Mouse (Mus musculus) neutrophil, adult 5-6 weeks (primary cell): Measurements from ENCODE around the gene Aym1. TPM values are rescaled to one million over a fixed set of nuclear protein-coding genes. Genes with fewer than 3 reads are reported as not detected.
"Not testable (repeated sequence)": the region's sequence is repeated elsewhere in the genome, so short reads cannot be mapped to it uniquely, and the experiment has no call there.

Experiments
- ATAC-seq: fragments of 151-379, 151-347 bp; 2 replicates; pipeline ENCODE4 v1.8.0; 2017; ENCODE audit warnings: mild to moderate bottlenecking, moderate TSS enrichment; ENCODE audit not compliant: insufficient number of reproducible peaks, poor library complexity, low FRiP score, severe bottlenecking; ENCODE audit errors: extremely low read depth
- total RNA-seq: library from RNA; stranded (forward); fragments of 200-1000 nt; gene quantifications from 2 replicates; pipeline ENCODE4 v1.2.3, GENCODE M21; 2017

Gene Aym1
- total RNA-seq: not detected in 2 replicates

DNA sequence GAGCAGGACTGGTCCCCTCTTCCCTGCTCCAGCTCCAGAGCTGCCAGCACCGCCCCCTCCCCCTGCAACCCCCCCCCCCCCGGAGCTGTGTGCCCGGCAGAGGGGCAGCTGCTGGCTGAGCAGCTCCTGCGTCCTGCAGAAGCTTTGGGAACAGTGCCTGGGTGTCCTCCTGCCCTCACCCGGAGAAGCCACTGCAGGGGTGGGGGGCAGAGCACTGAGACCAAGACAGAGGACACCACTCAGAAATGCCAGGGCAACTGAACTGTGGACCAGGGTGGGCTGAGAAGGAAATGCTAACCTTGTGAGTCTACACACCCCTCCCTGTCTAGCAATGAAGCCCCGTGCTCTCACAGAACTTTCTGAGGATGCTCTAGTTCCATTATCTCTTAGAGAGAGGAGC is at the start of gene Aym1:
TSS of gene Aym1 (plus strand) at position 109 of the 400 bp plus-strand sequence.
- no peak for ATAC-seq

DNA sequence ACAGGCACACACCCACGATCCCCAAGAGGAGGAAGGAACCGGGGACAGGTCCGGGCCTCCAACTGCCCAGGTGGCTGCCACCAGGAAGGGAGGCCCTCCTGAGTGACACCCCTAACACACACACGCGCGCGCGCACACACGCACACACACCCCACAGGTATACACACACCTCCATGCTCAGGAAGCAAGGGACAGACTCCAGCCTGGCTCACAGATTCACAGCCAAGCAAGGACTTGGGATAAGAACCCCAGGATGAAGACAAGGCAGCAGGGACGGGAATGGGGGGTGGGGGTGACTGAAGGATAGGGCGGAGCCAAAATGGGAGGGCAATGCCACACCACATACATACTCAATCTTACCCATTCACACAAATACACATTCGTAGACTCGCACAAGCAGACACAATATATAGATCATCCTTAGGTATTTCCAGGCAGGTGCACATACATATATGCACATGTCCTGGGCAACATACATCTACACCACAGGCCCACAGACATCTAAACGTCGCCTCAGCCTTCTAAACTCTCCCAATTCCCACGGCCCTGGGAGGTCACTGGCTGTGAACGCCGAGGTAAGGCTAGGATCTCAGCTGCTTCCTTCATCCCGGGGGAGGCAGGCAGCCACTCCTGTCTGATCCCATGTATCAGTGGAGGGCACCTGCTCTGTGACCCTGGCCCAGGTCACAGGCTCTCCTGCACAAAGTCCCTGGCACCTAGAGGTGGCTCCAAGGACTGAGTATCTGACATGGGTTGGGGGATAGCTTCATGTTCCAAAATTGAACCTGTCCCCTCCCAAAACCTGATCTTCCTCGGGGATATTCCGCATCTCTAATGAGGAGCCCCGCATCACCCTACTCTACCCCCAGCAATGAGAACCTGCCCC is 47.4 kb upstream of the Aym1 start:
- no peak for ATAC-seq

DNA sequence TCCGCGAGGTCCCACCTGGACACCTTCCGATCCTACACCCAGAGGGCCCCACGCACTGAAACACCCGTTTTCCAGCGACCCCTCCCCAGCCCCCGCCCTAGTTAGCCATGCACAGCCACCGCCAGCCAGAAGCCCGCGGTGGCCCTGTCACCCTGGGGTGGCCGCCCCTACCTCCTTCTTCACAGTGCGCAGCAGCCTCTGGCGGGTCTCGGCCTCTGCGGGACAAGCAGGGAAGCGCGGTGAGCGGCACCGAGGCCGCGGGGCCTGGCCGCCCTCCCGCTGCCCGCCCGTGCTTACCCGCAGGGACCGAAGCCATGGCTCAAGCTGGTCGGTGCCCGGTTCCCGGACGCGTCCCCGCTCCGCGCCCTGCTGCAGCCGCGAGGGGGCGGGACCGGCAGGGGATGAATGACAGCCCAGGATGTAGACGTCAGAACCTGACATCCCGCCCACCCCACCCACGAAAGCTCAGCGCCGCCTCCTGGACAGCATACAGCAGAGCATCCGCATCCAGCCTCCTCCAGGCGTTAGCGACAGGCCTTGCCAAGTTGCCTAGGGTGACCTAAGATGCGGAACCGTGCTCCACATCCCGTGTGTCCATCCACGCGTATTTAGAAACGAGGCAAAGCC is 46.6 kb upstream of the Aym1 start, which contains the start of gene Sgsm1:
TSS of gene Sgsm1 (minus strand) at position 410 of the 627 bp plus-strand sequence.
- ATAC-seq: no peak

DNA sequence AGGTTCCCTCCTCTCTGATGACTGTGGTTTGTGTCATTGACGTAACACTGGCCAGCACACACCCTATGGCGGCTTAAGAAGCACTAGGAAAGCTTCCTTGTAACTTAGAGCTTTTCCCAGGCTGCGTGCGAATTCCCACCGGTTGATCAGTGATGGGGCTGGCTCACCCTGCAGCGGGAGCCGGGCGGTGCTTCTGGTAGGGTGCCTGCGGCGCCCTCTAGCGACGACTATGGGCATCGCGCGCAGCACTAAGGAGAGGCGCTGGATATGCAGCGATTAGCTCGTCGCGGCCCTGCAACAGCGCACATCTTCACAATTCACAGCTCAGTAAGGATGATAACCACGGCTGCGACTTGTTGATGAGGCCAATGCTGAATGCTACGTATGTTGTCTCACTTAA is 43.1 kb upstream of the Aym1 start:
- ATAC-seq: no peak

DNA sequence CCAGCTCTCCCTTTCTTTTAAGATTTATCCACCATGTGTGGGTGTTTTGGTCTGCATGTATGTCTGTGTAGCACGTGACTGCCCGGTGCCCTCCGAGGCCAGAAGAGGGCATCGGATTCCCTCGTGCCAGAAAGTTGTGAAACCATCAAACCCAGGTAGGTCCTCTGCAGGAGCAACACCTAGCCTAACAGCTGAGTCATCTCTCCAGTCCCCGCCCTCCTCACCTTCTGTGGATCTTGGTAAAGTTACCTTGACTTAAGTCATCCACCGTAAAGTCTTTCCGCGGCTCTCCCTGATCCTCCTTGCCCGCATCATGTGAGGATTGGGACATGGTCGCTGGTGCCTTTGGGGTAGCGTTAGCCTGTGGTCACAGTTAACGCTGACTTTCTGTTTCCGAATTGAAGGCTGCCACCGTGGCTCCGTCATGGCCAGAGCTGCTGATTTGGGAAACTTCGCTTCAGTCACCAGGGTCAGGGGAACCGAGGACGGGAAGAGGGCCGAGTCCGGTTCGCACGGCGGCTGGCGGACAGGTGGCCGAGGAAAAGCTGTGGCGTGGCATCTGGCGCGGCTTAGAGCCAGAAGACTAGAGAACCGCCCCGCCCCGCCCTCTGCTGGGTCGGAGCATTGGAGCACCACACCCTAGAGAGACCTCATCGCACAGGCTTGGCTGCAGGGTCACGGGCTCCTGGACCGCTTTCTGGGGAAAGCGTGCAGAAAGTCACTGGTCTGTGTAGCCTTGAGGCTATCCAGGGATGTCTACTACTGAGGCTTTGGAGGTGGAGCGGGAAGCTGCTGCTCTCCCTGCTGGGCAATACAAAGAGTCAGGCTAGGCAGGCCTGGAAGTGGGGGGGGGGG is 33.1 kb upstream of the Aym1 start:
- no peak for ATAC-seq

DNA sequence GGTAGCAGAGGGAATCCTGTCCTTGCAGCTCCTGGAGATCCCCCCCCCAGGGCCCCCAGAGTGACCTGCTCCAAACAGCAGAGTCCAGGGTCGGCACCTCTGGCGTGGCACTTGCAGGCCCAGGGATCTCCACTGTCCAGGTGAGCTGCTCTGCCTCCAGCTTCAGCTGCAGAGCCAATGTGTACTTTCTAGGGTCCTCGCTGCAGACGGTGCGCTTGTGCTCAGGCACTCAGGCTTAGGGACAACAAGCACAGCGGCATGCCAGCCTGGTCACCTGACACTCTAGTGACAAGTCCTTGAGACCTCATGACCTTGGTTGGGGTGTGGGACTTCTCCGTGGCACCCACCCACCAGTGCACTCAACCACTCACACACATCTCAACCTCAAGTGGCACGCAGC is 27.6 kb upstream of the Aym1 start:
- ATAC-seq: no peak

DNA sequence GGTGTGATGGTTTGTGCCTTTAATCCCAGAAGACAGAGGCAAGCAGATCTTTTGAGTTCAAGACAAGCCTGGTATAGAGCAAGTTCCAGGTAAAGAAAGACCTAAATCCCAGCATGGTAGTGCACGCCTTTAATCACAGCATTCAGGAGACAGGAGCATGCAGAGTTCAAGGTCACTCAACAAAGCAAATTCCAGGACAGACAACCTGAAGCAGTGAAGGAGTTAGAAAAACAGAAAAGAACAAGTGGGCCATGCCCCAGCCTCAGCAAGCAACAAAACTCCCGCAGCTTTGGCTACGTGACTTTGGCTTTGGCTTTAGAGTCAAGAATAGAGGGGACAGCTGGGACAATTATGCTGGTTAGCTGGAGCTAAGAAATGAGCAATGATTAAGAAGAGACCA is 26.9 kb upstream of the Aym1 start:
- ATAC-seq: no peak

DNA sequence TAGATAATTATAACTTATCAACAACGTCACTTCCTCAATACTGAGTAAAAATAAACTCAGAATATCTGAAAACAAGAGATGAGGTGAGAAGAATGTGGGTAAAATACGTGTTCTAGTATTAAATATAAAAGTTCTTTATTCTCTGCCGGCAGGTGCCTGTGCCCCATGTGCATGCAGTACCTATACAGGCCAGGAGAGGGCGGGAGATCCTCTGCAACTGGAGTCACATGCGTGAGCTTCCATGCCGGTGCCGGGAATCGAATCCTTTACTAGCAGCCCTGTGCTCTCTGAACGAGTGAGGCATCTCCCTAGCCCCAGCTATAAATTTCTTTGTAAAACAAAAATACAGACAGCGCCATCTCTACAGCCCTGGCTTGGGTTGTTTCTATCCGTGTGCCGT is 24.9 kb upstream of the Aym1 start:
- ATAC-seq: no peak

DNA sequence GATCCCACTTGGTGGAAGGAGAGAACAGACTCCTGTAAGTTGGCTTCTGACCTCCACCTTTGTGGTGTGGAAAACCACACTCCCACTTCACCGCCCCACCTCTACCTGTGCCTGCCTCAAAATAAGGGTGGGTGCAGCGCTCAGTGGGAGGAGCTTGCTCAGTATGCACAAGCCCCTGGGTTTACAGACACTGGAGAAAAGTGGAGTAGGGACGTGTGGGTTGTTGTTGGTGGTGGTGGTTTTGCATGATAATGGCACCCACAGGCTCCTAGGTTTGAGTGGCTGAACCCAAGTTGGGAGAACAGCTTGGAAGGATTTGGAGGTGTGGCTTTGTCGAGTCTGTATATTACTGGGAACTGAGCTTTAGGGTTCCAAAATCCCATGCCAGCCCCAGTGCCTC is 24.2 kb upstream of the Aym1 start:
- no peak for ATAC-seq

DNA sequence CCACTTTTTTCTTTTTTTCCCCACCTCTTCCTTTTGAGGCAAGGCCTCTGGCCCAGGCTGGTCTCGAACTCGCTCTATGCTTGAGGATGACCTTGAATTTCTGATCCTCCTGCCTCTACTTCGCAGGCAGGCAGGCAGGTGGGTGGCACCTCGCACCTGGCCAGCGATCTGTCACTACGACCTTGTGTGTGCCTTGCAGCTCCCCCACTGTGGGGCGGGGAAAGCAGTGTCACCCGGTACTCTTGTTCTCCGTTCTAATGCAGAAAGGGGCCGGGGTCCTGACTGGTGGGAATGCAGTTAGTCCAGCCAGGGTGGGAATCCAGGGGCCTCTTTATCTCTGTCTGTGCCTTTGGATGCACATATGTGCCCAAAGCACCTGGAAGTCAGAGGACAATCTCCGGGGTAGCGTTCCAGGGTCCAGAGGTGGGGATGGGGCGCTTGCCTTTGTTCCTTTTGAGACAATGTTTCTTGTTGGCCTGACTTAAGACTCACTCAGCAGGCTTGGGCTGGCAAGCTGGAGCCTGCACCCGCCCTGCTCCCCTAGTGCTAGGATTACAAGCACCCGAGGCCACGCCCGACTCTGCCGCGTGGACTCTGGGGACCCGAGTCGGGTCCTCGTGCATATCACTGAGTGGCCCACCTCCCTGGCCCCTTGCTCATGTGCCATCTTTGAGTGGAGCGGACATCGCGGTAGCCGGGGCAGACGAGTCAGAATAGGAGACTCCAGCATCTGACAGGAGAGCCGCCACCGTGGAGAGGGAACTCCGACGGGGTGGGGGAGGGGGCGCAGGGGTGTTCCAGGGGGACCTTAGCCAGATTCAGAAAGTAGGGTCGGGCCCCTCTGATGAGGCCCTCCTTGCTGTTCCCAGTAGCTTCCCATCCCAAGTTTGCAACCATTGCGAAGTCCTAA is 22.2 kb upstream of the Aym1 start:
- no peak for ATAC-seq

DNA sequence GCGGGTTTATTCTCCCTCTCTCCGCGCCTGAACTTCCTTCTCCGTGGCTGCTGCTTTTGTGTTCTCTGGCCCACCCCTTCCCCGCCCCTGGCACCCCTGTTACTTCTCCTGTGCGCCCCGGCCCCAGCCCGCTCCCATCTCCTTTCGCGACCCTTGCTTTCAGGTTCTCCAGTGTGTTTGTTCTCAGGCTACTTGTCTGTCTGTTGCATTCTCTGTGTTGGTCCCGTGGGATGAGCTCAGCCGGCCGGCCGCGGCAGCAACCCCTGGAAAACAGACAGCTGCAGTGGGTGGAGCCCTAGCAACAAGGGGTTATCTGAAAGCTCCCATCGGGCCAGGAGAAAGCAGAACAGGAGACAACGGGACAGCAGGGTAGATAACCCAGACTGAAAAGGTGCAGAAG is 21.4 kb upstream of the Aym1 start:
- ATAC-seq: no peak

DNA sequence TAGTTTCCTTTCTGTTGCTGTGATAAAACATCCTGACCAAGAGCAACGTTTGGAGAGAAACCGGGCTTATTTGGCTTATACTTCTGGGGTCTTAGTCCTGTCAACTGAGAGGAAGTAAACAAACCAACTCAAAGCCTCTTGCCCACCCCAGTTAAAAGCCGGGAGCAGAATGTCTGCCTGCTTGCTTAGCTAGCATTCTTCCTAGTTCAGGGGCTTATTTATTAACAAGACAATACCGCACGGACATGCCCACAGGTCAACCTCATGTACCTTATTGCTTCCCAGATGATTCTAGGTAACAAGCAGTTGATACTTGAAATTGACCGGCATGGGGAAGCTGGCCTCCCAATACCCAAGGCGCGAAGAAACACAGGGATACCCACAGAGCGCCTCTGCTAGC is 20.8 kb upstream of the Aym1 start:
- ATAC-seq: no peak

DNA sequence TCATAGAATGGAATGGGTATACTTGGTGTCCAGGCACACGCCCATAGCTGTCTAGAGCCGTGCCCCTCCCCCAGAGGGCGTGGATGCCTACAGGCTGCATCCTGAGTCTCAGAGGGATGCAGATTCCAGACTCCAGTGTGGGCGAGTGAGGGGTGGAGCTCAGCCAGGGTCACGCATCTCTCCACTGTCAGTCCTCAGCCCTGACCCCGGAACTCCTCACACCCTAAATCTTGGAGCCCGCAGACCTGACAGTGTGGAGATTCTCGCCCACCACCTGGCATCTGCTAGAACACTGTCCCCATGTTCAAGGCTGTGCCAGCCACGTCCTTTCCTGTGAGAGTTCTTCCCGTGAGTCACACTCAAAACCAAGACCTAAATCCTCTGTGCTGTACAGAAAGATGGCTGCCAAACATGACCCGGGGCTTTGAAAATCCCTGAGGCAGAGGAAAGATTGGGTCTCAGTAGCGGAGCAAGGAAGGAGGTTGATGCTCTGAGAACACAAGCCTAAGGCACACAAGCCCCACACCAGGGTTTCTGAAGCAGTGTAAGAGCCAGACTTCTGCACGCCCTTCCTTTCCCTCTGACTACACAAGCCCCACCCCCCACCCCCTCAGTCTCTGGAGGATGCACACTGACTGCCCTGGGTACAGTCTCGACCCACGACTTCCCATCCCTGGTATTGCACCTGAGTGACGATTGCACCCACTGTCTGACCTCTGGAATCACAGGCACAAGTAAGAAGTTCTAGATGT is 12.3 kb upstream of the Aym1 start:
- ATAC-seq: no peak

DNA sequence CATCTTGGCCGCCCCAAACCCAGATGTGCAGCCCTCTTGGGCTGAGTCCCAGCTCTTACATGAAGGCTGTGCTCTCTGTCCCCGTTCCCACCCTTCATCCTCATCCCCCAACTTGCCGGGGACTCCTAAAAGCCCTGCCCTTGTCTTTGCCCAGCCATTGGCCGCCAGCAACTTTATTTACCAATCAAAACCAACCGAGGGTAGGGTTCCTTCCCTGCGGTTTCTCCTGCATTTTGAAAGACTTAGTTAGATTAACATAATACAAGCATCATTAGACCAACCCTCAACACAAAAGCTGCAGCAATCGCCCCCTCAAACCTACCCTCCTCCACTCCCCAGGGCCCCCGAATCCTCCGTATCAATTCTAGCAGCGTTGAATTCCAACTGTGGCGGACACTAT is 11.3 kb upstream of the Aym1 start:
- ATAC-seq: no peak

DNA sequence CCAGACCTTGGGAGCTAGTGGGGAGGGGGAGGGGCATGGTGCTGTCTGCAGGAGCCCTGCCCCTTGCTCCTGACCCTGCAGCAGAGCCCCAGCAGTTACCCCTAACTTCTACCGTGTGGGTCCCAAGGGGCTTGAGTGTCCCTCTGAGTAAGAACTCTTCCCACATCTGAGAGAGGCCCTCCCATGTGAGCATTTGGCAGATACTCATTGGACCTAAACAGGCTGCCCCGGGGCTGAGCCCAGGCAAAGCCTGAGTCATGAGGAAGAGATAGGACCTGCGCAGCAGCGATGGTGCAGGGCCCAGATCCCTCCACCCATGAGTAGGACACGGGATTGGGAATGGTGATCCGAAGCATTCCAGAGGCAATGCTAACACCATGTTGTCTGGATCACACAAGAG is 10.4 kb upstream of the Aym1 start:
- not testable (repeated sequence) for ATAC-seq

DNA sequence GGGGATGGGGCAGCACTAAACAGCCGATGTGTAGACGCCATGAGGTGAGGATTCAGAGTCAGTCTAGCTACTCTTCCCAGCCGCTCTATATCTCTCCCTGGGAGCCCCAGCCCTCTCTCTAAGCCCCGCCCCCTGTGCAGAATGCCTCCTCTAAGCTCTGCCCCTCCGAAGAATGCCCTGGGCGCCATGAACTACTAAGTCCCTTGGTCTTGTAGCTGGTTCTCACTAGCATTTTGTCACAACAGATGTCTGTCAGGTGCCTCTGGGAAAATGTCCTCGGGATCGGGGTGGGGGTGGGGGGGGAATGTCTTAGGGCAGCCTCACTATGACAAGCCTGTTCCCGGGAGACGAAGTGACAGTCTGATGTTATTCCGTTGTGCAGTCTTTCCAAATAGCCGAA is 9.5 kb upstream of the Aym1 start:
- ATAC-seq: no peak

DNA sequence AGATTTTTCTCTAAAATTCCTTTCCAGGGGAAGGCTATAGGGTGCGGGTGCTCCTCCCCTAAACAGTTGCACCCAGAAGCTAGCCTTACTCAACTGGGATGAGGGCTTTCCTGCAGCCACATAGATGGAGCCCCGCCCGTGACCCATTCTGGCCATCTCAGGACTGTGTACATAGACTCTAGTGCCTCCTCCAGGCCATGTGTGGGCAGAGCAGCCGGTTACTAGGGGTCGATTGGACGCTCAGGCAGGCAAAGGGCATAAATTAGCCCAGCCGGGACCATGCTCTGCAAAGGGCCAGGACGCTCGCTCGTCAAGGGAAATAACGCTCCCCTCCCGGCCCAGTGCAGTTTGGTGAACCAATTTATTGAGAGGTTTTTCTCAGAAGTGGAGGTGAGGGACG is 8.5 kb upstream of the Aym1 start:
- ATAC-seq: no peak

DNA sequence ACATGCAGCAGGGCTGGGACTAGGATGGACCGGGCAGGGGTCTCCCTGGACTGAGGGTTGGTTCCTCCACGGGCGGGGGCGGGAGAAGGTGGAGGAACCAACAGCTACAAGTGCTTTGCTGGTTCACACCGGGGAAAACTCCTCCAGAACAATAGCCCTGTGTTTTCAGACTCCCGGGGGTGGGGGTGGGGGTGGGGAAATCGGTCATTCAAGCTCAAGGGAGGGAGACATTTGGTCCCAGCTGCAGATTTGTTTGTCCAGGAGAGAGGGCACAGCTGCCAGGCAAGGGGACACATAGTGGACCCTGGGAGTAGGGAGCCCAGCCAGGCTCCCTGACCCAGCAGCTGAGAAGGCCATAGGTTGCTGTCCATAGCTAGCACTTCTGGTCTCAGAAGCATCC is 7.9 kb upstream of the Aym1 start:
- ATAC-seq: no peak
